Mouse (Mus musculus): ENCODE results near the gene Ndufs1. TPM values are rescaled to one million over a fixed set of nuclear protein-coding genes. Genes with fewer than 3 reads are reported as not detected.

Gene Ndufs1
- 92.9 and 96.9 TPM in 2 replicates for polyA plus RNA-seq (2011; ENCODE audit: insufficient read length, low read depth, missing spikeins)

GRCm38 (mm10) chr1:63176604-63177421 is at the start of gene Ndufs1, which contains the start of gene Eef1b2:
Gene Ndufs1 (minus strand): TSS chr1:63176833.
Gene Eef1b2 (plus strand): TSS chr1:63176825.
- Histone ChIP-seq H3K4me1 (ENCODE audit: control insufficient read depth, insufficient read depth, low read length) (no peaks in the 10 kb centered on the region; the same call in 1 of the 2 replicates), H3K27ac (ENCODE audit: insufficient read depth, low read length) (peak within 1 kb of the TSS; percentile 87), H3K4me3 (ENCODE audit: insufficient read depth, low read length) (peak within 1 kb of the TSS; percentile 92)
- TF ChIP-seq CTCF (IDR thresholded peaks at IDR 0.05; ENCODE audit: borderline replicate concordance, insufficient read depth, low read length) (no peak), POLR2A (IDR thresholded peaks at IDR 0.05; ENCODE audit: low read depth, low read length) (peak; percentile 93)

- no peaks in the 10 kb centered on the region for H3K4me1 ChIP-seq (ENCODE audit: control insufficient read depth, insufficient read depth, low read length)
- no peak overlapping the region for H3K4me3 ChIP-seq (ENCODE audit: insufficient read depth, low read length)
- H3K27ac ChIP-seq (ENCODE audit: insufficient read depth, low read length): no peak overlapping the region
Observed at GRCm38 (mm10) chr1:63225890-63226289, 49.3 kb upstream of the Ndufs1 start.

DNA sequence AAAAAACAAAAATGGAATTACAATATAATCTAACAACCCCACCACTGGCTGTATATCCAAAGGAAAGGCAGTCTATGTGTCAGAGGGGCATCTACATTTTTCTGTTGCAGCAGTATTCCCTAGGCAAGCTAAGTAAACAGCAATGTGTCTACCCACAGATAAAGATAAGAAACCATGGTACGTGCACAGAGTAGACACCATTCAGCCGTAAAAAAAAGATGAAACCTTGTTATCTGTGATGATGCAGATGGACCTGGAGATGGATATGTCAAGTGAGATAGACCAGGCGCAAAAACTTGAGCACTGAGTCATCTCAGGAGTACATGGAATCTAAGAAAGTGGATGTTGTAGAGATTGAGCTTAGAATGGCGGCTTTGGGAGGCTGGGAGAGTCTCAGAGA is 48.4 kb upstream of the Ndufs1 start:
- H3K4me1 ChIP-seq (ENCODE audit: control insufficient read depth, insufficient read depth, low read length): no peaks in the 10 kb centered on the region
- no peak overlapping the region for H3K4me3 ChIP-seq (ENCODE audit: insufficient read depth, low read length)
- no peak overlapping the region for H3K27ac ChIP-seq (ENCODE audit: insufficient read depth, low read length)
- no peak for TF ChIP-seq POLR2A (IDR thresholded peaks at IDR 0.05; ENCODE audit: low read depth, low read length)
- no peak for TF ChIP-seq CTCF (IDR thresholded peaks at IDR 0.05; ENCODE audit: borderline replicate concordance, insufficient read depth, low read length)

More at GRCm38 (mm10) chr1:63225890-63226289, 49.3 kb upstream of the Ndufs1 start:
- no peak for TF ChIP-seq CTCF (IDR thresholded peaks at IDR 0.05; ENCODE audit: borderline replicate concordance, insufficient read depth, low read length)
- TF ChIP-seq POLR2A (IDR thresholded peaks at IDR 0.05; ENCODE audit: low read depth, low read length): no peak

DNA sequence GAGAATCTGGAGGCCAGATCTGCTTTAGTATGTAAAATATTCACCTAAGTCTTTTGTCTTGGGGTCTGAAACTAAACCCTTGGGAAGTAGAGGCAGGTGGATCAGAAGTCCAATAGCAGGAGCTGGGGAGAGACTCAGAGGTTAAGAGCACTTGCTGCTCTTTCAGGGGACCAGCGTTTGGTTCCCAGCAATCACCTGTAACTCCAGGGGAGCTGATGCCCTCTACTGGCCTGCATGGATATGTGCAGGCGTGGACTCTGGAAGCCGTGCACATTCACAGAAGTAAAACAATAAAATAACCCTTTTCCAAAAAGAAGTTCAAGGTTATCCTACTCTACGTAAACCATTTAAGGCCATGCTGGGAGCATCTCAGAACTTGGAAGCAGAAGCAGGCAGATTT is 42.6 kb upstream of the Ndufs1 start:
- H3K27ac ChIP-seq (ENCODE audit: insufficient read depth, low read length): no peak overlapping the region
- TF ChIP-seq CTCF (IDR thresholded peaks at IDR 0.05; ENCODE audit: borderline replicate concordance, insufficient read depth, low read length) (no peak), POLR2A (IDR thresholded peaks at IDR 0.05; ENCODE audit: low read depth, low read length) (no peak)
- H3K4me1 ChIP-seq (ENCODE audit: control insufficient read depth, insufficient read depth, low read length): no peaks in the 10 kb centered on the region
- no peak overlapping the region for H3K4me3 ChIP-seq (ENCODE audit: insufficient read depth, low read length)

- Histone ChIP-seq H3K27ac (ENCODE audit: insufficient read depth, low read length) (no peak overlapping the region), H3K4me3 (ENCODE audit: insufficient read depth, low read length) (no peak overlapping the region), H3K4me1 (ENCODE audit: control insufficient read depth, insufficient read depth, low read length) (no peaks in the 10 kb centered on the region)
- TF ChIP-seq POLR2A (IDR thresholded peaks at IDR 0.05; ENCODE audit: low read depth, low read length) (no peak), CTCF (IDR thresholded peaks at IDR 0.05; ENCODE audit: borderline replicate concordance, insufficient read depth, low read length) (no peak)
Observed at GRCm38 (mm10) chr1:63214631-63215030, 38.0 kb upstream of the Ndufs1 start.

GRCm38 (mm10) chr1:63214271-63214558 is 37.6 kb upstream of the Ndufs1 start, which contains the start of gene Gpr1:
Gene Gpr1 (minus strand): TSS chr1:63214543.
- no peak within 1 kb of the TSS; the same call in 1 of the 2 replicates for H3K4me3 ChIP-seq (ENCODE audit: insufficient read depth, low read length)
- H3K4me1 ChIP-seq (ENCODE audit: control insufficient read depth, insufficient read depth, low read length): no peaks in the 10 kb centered on the region
- no peak within 1 kb of the TSS; the same call in 1 of the 2 replicates for H3K27ac ChIP-seq (ENCODE audit: insufficient read depth, low read length)
- TF ChIP-seq CTCF (IDR thresholded peaks at IDR 0.05; ENCODE audit: borderline replicate concordance, insufficient read depth, low read length) (no peak), POLR2A (IDR thresholded peaks at IDR 0.05; ENCODE audit: low read depth, low read length) (no peak)

GRCm38 (mm10) chr1:63213478-63214270 is 37.0 kb upstream of the Ndufs1 start:
- no peaks in the 10 kb centered on the region for H3K4me1 ChIP-seq (ENCODE audit: control insufficient read depth, insufficient read depth, low read length)
- TF ChIP-seq CTCF (IDR thresholded peaks at IDR 0.05; ENCODE audit: borderline replicate concordance, insufficient read depth, low read length): no peak
- H3K4me3 ChIP-seq (ENCODE audit: insufficient read depth, low read length): no peak overlapping the region; the same call in 1 of the 2 replicates
- no peak overlapping the region; the same call in 1 of the 2 replicates for H3K27ac ChIP-seq (ENCODE audit: insufficient read depth, low read length)

GRCm38 (mm10) chr1:63209861-63210529 is 33.4 kb upstream of the Ndufs1 start:
- no peak for TF ChIP-seq CTCF (IDR thresholded peaks at IDR 0.05; ENCODE audit: borderline replicate concordance, insufficient read depth, low read length)
- no peak for TF ChIP-seq POLR2A (IDR thresholded peaks at IDR 0.05; ENCODE audit: low read depth, low read length)
- Histone ChIP-seq H3K4me1 (ENCODE audit: control insufficient read depth, insufficient read depth, low read length) (no peaks in the 10 kb centered on the region), H3K27ac (ENCODE audit: insufficient read depth, low read length) (no peak overlapping the region), H3K4me3 (ENCODE audit: insufficient read depth, low read length) (no peak overlapping the region)

- H3K27ac ChIP-seq (ENCODE audit: insufficient read depth, low read length): no peak overlapping the region
- no peaks in the 10 kb centered on the region for H3K4me1 ChIP-seq (ENCODE audit: control insufficient read depth, insufficient read depth, low read length)
- TF ChIP-seq CTCF (IDR thresholded peaks at IDR 0.05; ENCODE audit: borderline replicate concordance, insufficient read depth, low read length): no peak
- no peak for TF ChIP-seq POLR2A (IDR thresholded peaks at IDR 0.05; ENCODE audit: low read depth, low read length)
- H3K4me3 ChIP-seq (ENCODE audit: insufficient read depth, low read length): no peak overlapping the region
Observed at GRCm38 (mm10) chr1:63207607-63208006, 31.0 kb upstream of the Ndufs1 start.
